Mouse (Mus musculus) heart, embryonic 11.5 days (tissue): ENCODE data around the gene Ifna7. TPM values are rescaled to one million over a fixed set of nuclear protein-coding genes. Genes with fewer than 3 reads are reported as not detected.
"Not testable (repeated sequence)": the region's sequence is repeated elsewhere in the genome, so short reads cannot be mapped to it uniquely, and the experiment has no call there.

Experiments used
- ATAC-seq: fragments of 200-750 bp; cut with Nextera tagmentation; replicated peaks from 2 replicates; pipeline ENCODE4 v1.8.0; 2017; ENCODE audit warnings: moderate library complexity; ENCODE audit not compliant: insufficient number of reproducible peaks, low FRiP score, low TSS enrichment
- H3K27ac ChIP-seq: fragments of 300-500 bp; sonication (generic); 2 replicates; pipeline ENCODE4 v1.5.1; 2014; ENCODE audit warnings: mild to moderate bottlenecking, low read depth, low read length
- H3K27me3 ChIP-seq: fragments of 300-500 bp; sonication (generic); 2 replicates; pipeline ENCODE4 v1.6.1; 2014; ENCODE audit warnings: mild to moderate bottlenecking, low read length, mixed read lengths; ENCODE audit not compliant: control insufficient read depth, insufficient read depth
- H3K36me3 ChIP-seq: fragments of 300-500 bp; sonication (generic); 2 replicates; pipeline ENCODE4 v1.6.1; 2014; ENCODE audit warnings: mild to moderate bottlenecking, low read length, moderate library complexity, mixed read lengths; ENCODE audit not compliant: control insufficient read depth, insufficient read depth
- H3K4me1 ChIP-seq: fragments of 300-500 bp; sonication (generic); 2 replicates; pipeline ENCODE4 v1.6.1; 2014; ENCODE audit warnings: low read length; ENCODE audit not compliant: control insufficient read depth, insufficient read depth
- H3K4me2 ChIP-seq: fragments of 300-500 bp; sonication (generic); 2 replicates; pipeline ENCODE4 v1.6.1; 2014; ENCODE audit warnings: mild to moderate bottlenecking, moderate library complexity
- H3K4me3 ChIP-seq: fragments of 300-500 bp; sonication (generic); 2 replicates; pipeline ENCODE4 v1.5.1; 2014; ENCODE audit warnings: low read depth, low read length
- H3K9ac ChIP-seq: fragments of 300-500 bp; sonication (generic); 2 replicates; pipeline ENCODE4 v1.6.1; 2014; ENCODE audit warnings: mild to moderate bottlenecking, low read depth, low read length, moderate library complexity
- H3K9me3 ChIP-seq: fragments of 300-500 bp; sonication (generic); replicated peaks from 2 replicates; pipeline ENCODE4 v1.6.1; 2016; ENCODE audit warnings: low read length; ENCODE audit not compliant: control insufficient read depth
- WGBS: fragments of 180-500 bp; shearing (Covaris S2); extraction: QIAGEN DNeasy Blood & Tissue Kit; methylation state at CpG from one replicate; pipeline ENCODE4 v1.1.7; 2014; ENCODE audit not compliant: insufficient replicate concordance; 5-methylcytosine and 5-hydroxymethylcytosine counted together
- polyA plus RNA-seq: library from polyadenylated mRNA; unstranded; fragments of >200 nt; fragmentation: Nextera tagmentation; extraction: Ambion mirVana; gene quantifications from 2 replicates; pipeline ENCODE4 v1.2.1, GENCODE M21; 2014

The Ifna7 gene
- polyA plus RNA-seq, 1 experiment from 2014 or later, result not detected

GRCm38 (mm10) chr4:88791250-88791649 is 24.8 kb upstream of the Ifna7 start, which contains the start of gene Gm13278:
TSS of gene Gm13278 (plus strand) at chr4:88791550.
- H3K9ac ChIP-seq, H3K27me3 ChIP-seq, H3K4me1 ChIP-seq, H3K36me3 ChIP-seq, H3K4me2 ChIP-seq, H3K27ac ChIP-seq, H3K4me3 ChIP-seq, ATAC-seq, H3K9me3 ChIP-seq: not testable (repeated sequence)
- WGBS, result no CpG with 5 or more reads among the region's 28 CpGs

GRCm38 (mm10) chr4:88793936-88794675 is 21.9 kb upstream of the Ifna7 start, which contains the start of gene Gm13275:
TSS of gene Gm13275 (plus strand) at chr4:88794487.
- H3K4me3 ChIP-seq, H3K4me1 ChIP-seq, H3K4me2 ChIP-seq, H3K27me3 ChIP-seq, H3K27ac ChIP-seq, H3K9ac ChIP-seq, H3K36me3 ChIP-seq, ATAC-seq, H3K9me3 ChIP-seq: not testable (repeated sequence)
- WGBS, result 0% methylated on average over 11 of the region's 52 CpGs

GRCm38 (mm10) chr4:88797097-88797496 is 18.9 kb upstream of the Ifna7 start, which contains the start of gene Gm13279:
TSS of gene Gm13279 (plus strand) at chr4:88797397.
- H3K4me2 ChIP-seq, H3K4me1 ChIP-seq, H3K27me3 ChIP-seq, H3K36me3 ChIP-seq, ATAC-seq, H3K9me3 ChIP-seq, H3K9ac ChIP-seq, H3K4me3 ChIP-seq, H3K27ac ChIP-seq: not testable (repeated sequence)
- no CpG with 5 or more reads among the region's 28 CpGs for WGBS

GRCm38 (mm10) chr4:88799365-88799764 is 16.7 kb upstream of the Ifna7 start, which contains the start of gene Gm13285:
TSS of gene Gm13285 (plus strand) at chr4:88799665.
- WGBS, result 13% methylated on average over 3 of the region's 7 CpGs
- not testable (repeated sequence) for H3K4me1 ChIP-seq, H3K4me3 ChIP-seq, H3K27me3 ChIP-seq, H3K4me2 ChIP-seq, H3K9ac ChIP-seq, H3K36me3 ChIP-seq, ATAC-seq, H3K27ac ChIP-seq, H3K9me3 ChIP-seq

GRCm38 (mm10) chr4:88802954-88803353 is 13.1 kb upstream of the Ifna7 start, which contains the start of gene Gm13287:
TSS of gene Gm13287 (plus strand) at chr4:88803254.
- no CpG with 5 or more reads among the region's 29 CpGs for WGBS
- H3K4me3 ChIP-seq, H3K9ac ChIP-seq, H3K27ac ChIP-seq, H3K36me3 ChIP-seq, H3K9me3 ChIP-seq, ATAC-seq, H3K27me3 ChIP-seq, H3K4me1 ChIP-seq: not testable (repeated sequence)
- H3K4me2 ChIP-seq, result peak within 1 kb of the TSS; percentile 27; the same call in 1 of the 2 replicates

- H3K4me3 ChIP-seq, H3K36me3 ChIP-seq, H3K27ac ChIP-seq, H3K4me1 ChIP-seq, ATAC-seq, H3K9ac ChIP-seq, H3K27me3 ChIP-seq, H3K9me3 ChIP-seq: not testable (repeated sequence)
- peak within 1 kb of the TSS; percentile 32; the same call in 1 of the 2 replicates for H3K4me2 ChIP-seq
- WGBS, result no CpG with 5 or more reads among the region's 8 CpGs
Observed at GRCm38 (mm10) chr4:88805231-88805630, 10.8 kb upstream of the Ifna7 start, which contains the start of gene Gm13288. TSS of gene Gm13288 (plus strand) at chr4:88805531.

- not testable (repeated sequence) for H3K4me1 ChIP-seq, H3K4me3 ChIP-seq, ATAC-seq, H3K36me3 ChIP-seq, H3K9ac ChIP-seq, H3K9me3 ChIP-seq, H3K27me3 ChIP-seq, H3K27ac ChIP-seq
- H3K4me2 ChIP-seq, result peak overlapping the region; percentile 32; the same call in 1 of the 2 replicates
- 1% methylated on average over 10 of the region's 34 CpGs for WGBS
Observed at GRCm38 (mm10) chr4:88805761-88806160, 10.3 kb upstream of the Ifna7 start.

- 72% methylated on average over 1 of the region's 1 CpGs for WGBS
- no peaks in the 10 kb centered on the region for H3K4me1 ChIP-seq
Observed at GRCm38 (mm10) chr4:88819659-88820058, 3.6 kb downstream of the Ifna7 start, which contains the start of gene Ifna11. TSS of gene Ifna11 (plus strand) at chr4:88819959.

More at GRCm38 (mm10) chr4:88819659-88820058, 3.6 kb downstream of the Ifna7 start, which contains the start of gene Ifna11:
- Histone ChIP-seq H3K4me3 (no peak within 1 kb of the TSS), H3K36me3 (no peaks in the 10 kb centered on the region), H3K4me2 (no peak within 1 kb of the TSS), H3K27ac (no peak within 1 kb of the TSS), H3K9me3 (no peaks in the 10 kb centered on the region), H3K9ac (no peak within 1 kb of the TSS), H3K27me3 (no peaks in the 10 kb centered on the region)
- ATAC-seq, result no peak
